ENCODE assay signal across 24 mouse cellular contexts in the genomic region with DNA sequence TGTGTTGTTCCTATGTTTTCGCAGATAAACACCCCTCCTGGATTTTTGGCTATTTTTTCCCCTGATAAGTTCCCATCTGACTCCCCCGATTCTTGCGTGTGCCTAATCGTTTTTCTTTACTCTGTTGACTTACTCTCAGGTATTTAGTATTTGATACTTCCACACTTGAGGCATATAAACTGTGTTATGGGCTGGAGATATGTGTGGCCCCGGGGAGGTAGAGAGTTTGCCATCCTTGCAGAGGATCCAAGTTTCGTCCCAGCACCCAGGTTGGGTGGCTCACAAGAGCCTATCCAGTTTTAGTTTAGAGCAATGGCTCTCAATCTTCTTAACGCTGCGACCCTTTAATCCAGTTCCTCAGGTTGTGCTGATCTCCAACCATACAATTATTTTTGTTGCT.
"Had no signal": no experiment of that assay in that cellular context is flagged by ENCODE, and none has a peak within 500 bp of the region (broad histone marks: within the 10 kb centered on the region; RNA-seq: fewer than 3 reads in every experiment).

No protein-coding gene starts in this region.

- H3K4me3 ChIP-seq: embryonic facial prominence, embryonic 10.5 days; embryonic facial prominence, embryonic 12.5 days; embryonic facial prominence, embryonic 13.5 days; embryonic facial prominence, embryonic 15.5 days; erythroblast, embryonic 14.5 days; forebrain, embryonic 10.5 days; forebrain, embryonic 12.5 days; forebrain, embryonic 13.5 days; forebrain, embryonic 15.5 days; gastrocnemius, adult 2 months had no signal

- H3K4me2 ChIP-seq: embryonic facial prominence, embryonic 12.5 days; embryonic facial prominence, embryonic 13.5 days; embryonic facial prominence, embryonic 15.5 days; forebrain, embryonic 12.5 days; forebrain, embryonic 13.5 days; forebrain, embryonic 15.5 days had no signal

- ATAC-seq: forebrain, embryonic 13.5 days; forebrain, embryonic 14.5 days; forebrain, embryonic 15.5 days; forebrain, embryonic 16.5 days; forebrain, postnatal 0 days had no signal

- H3K27ac ChIP-seq: embryonic facial prominence, embryonic 10.5 days; embryonic facial prominence, embryonic 12.5 days; embryonic facial prominence, embryonic 13.5 days; embryonic facial prominence, embryonic 15.5 days; forebrain, embryonic 10.5 days; forebrain, embryonic 12.5 days; forebrain, embryonic 13.5 days; forebrain, embryonic 15.5 days; gastrocnemius, adult 2 months had no signal

- DNase-seq: cerebellum, adult 2 months; cerebellum, adult 8-10 months; cerebellum, adult 9-10 months; cerebellum, adult 9-11 months; cerebellum, postnatal 25 days; cerebellum, postnatal 36 days; embryo, embryonic 11 days; forebrain, postnatal 0 days; gastrocnemius, adult 2 months; gastrocnemius, postnatal 10 days; gastrocnemius, postnatal 14 days; gastrocnemius, postnatal 25 days; gastrocnemius, postnatal 36 days had no signal

- H3K9ac ChIP-seq: embryonic facial prominence, embryonic 12.5 days; embryonic facial prominence, embryonic 13.5 days; embryonic facial prominence, embryonic 15.5 days; forebrain, embryonic 12.5 days; forebrain, embryonic 13.5 days; forebrain, embryonic 15.5 days; forebrain, postnatal 0 days had no signal

- H3K36me3 ChIP-seq: embryonic facial prominence, embryonic 10.5 days; embryonic facial prominence, embryonic 12.5 days; embryonic facial prominence, embryonic 13.5 days; embryonic facial prominence, embryonic 15.5 days; forebrain, embryonic 10.5 days; forebrain, embryonic 12.5 days; forebrain, embryonic 15.5 days had no signal

- H3K27me3 ChIP-seq: embryonic facial prominence, embryonic 12.5 days; embryonic facial prominence, embryonic 13.5 days; embryonic facial prominence, embryonic 15.5 days; forebrain, embryonic 12.5 days; forebrain, embryonic 13.5 days; forebrain, embryonic 15.5 days had no signal

- H3K9me3 ChIP-seq: embryonic facial prominence, embryonic 10.5 days; embryonic facial prominence, embryonic 12.5 days; embryonic facial prominence, embryonic 13.5 days; embryonic facial prominence, embryonic 15.5 days; forebrain, embryonic 10.5 days; forebrain, embryonic 12.5 days; forebrain, embryonic 13.5 days; forebrain, embryonic 15.5 days had no signal
